Mouse (Mus musculus) erythroblast, embryonic 14.5 days (primary cell): ENCODE data around the gene Neurod2.

Source experiments
- GATA1 ChIP-seq: IDR thresholded peaks from 2 replicates; pipeline ENCODE4 v1.6.1; 2012; ENCODE audit warnings: low read length, inconsistent platforms, mixed read lengths
- TAL1 ChIP-seq: IDR thresholded peaks from 3 replicates; pipeline ENCODE4 v1.6.1; 2012; ENCODE audit warnings: low read length, inconsistent platforms, mixed read lengths

DNA sequence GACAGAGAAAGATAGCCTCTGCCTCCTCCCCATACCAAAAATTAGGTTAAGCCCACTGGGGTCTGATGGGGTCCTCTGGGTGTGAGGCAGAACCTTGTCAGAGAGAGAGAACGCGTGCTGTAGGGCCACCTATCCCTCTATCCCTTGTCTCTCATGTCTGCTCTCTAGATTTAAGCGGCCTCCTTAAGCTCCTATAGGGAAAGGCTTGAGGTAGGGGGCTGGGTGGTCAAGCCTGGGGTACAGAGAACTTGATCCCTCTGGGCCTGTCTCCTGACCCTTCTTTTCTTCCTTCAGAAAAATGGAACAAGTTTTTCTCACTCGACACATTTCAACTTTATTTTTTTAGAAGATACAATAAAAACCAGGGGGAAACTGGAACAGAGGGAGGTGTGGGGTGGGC is 3.4 kb upstream of the Neurod2 start:
- no peak for TF ChIP-seq TAL1
- TF ChIP-seq GATA1, result no peak
